Mouse (Mus musculus) heart, embryonic 13.5 days (tissue): Measurements from ENCODE around the gene Ccdc167. TPM values are rescaled to one million over a fixed set of nuclear protein-coding genes. Genes with fewer than 3 reads are reported as not detected.

ENCODE experiments used
- ATAC-seq: fragments of 200-750 bp; cut with Nextera tagmentation; 2 replicates; pipeline ENCODE4 v1.8.0; 2017; ENCODE audit warnings: moderate TSS enrichment; ENCODE audit not compliant: insufficient number of reproducible peaks, low FRiP score, low TSS enrichment; ENCODE audit errors: extremely low read depth
- H3K27ac ChIP-seq: fragments of 300-500 bp; sonication (generic); replicated peaks from 2 replicates; pipeline ENCODE4 v1.5.1; 2015; ENCODE audit warnings: moderate library complexity, mild to moderate bottlenecking, inconsistent platforms
- H3K27me3 ChIP-seq: fragments of 300-500 bp; sonication (generic); replicated peaks from 2 replicates; pipeline ENCODE4 v1.6.1; 2015; ENCODE audit warnings: mild to moderate bottlenecking, inconsistent platforms
- H3K36me3 ChIP-seq: fragments of 300-500 bp; sonication (generic); 2 replicates; pipeline ENCODE4 v1.6.1; 2015; ENCODE audit warnings: mild to moderate bottlenecking, inconsistent platforms
- H3K4me1 ChIP-seq: fragments of 300-500 bp; sonication (generic); 2 replicates; pipeline ENCODE4 v1.6.1; 2015; ENCODE audit warnings: inconsistent platforms
- H3K4me2 ChIP-seq: fragments of 300-500 bp; sonication (generic); 2 replicates; pipeline ENCODE4 v1.6.1; 2015; ENCODE audit warnings: inconsistent platforms, mild to moderate bottlenecking, moderate library complexity
- H3K4me3 ChIP-seq: fragments of 300-500 bp; sonication (generic); 2 replicates; pipeline ENCODE4 v1.5.1; 2015; ENCODE audit warnings: moderate library complexity, mild to moderate bottlenecking, inconsistent platforms
- H3K9ac ChIP-seq: fragments of 300-500 bp; sonication (generic); 2 replicates; pipeline ENCODE4 v1.6.1; 2015; ENCODE audit warnings: inconsistent platforms, mild to moderate bottlenecking, moderate library complexity
- H3K9me3 ChIP-seq: fragments of 300-500 bp; sonication (generic); 2 replicates; pipeline ENCODE4 v1.6.1; 2016; ENCODE audit warnings: inconsistent platforms
- WGBS: fragments of 180-500 bp; shearing (Covaris S2); methylation state at CpG from one replicate; pipeline ENCODE4 v1.1.7; 2015; ENCODE audit warnings: mixed read lengths; 5-methylcytosine and 5-hydroxymethylcytosine counted together
- polyA plus RNA-seq: library from polyadenylated mRNA; unstranded; fragments of >200 nt; fragmentation: Nextera tagmentation; extraction: Ambion mirVana; gene quantifications from 2 replicates; pipeline ENCODE4 v1.2.1, GENCODE M21; 2015

Ccdc167 gene
- polyA plus RNA-seq, 1 experiment from 2014 or later = 14.4 TPM

- Histone ChIP-seq H3K4me3 (no peak overlapping the region), H3K4me2 (no peak overlapping the region), H3K9ac (0 out of 2 replicates have a peak overlapping the region, but pooled peaks have one; percentile 41), H3K27ac (0 out of 2 replicates have a peak overlapping the region, but pooled peaks have one; percentile 3), H3K4me1 (peaks cover 43% of the 10 kb centered on the region), H3K27me3 (no peaks in the 10 kb centered on the region), H3K36me3 (no peaks in the 10 kb centered on the region), H3K9me3 (no peaks in the 10 kb centered on the region)
- 33% methylated on average over 15 of the region's 15 CpGs for WGBS
- no peak for ATAC-seq
These were observed 19.7 kb upstream of the Ccdc167 start for GRCm38 (mm10) chr17:29736448-29737014.

- WGBS = 77% methylated on average over 2 of the region's 2 CpGs
- ATAC-seq = no peak
- H3K27ac ChIP-seq = no peak overlapping the region
These were observed 15.7 kb upstream of the Ccdc167 start for GRCm38 (mm10) chr17:29732522-29732921.

GRCm38 (mm10) chr17:29731953-29732325, 15.1 kb upstream of the Ccdc167 start:
- Histone ChIP-seq H3K4me3 (no peak overlapping the region), H3K36me3 (no peaks in the 10 kb centered on the region), H3K9me3 (no peaks in the 10 kb centered on the region), H3K9ac (no peak overlapping the region), H3K27ac (no peak overlapping the region), H3K4me2 (no peak overlapping the region), H3K4me1 (peaks cover 31% of the 10 kb centered on the region), H3K27me3 (no peaks in the 10 kb centered on the region)
- ATAC-seq = no peak
- WGBS = 62% methylated on average over 6 of the region's 6 CpGs

More at GRCm38 (mm10) chr17:29732522-29732921, 15.7 kb upstream of the Ccdc167 start:
- no peaks in the 10 kb centered on the region for H3K27me3 ChIP-seq
- no peaks in the 10 kb centered on the region for H3K36me3 ChIP-seq
- H3K9me3 ChIP-seq = no peaks in the 10 kb centered on the region
- no peak overlapping the region for H3K9ac ChIP-seq
- no peak overlapping the region for H3K4me3 ChIP-seq
- H3K4me1 ChIP-seq = peaks cover 35% of the 10 kb centered on the region
- no peak overlapping the region for H3K4me2 ChIP-seq

GRCm38 (mm10) chr17:29731266-29731952, 14.6 kb upstream of the Ccdc167 start:
- 56% methylated on average over 12 of the region's 12 CpGs for WGBS
- Histone ChIP-seq H3K27ac (peak overlapping the region; percentile 86), H3K9me3 (no peaks in the 10 kb centered on the region), H3K4me1 (peaks cover 26% of the 10 kb centered on the region), H3K9ac (0 out of 2 replicates have a peak overlapping the region, but pooled peaks have one; percentile 50), H3K27me3 (no peaks in the 10 kb centered on the region), H3K4me3 (no peak overlapping the region), H3K36me3 (no peaks in the 10 kb centered on the region), H3K4me2 (no peak overlapping the region)
- ATAC-seq = no peak

GRCm38 (mm10) chr17:29730510-29731265, 13.8 kb upstream of the Ccdc167 start:
- Histone ChIP-seq H3K27me3 (no peaks in the 10 kb centered on the region), H3K36me3 (no peaks in the 10 kb centered on the region), H3K9me3 (no peaks in the 10 kb centered on the region), H3K4me2 (peak overlapping the region; percentile 11; the same call in 1 of the 2 replicates), H3K9ac (peak overlapping the region; percentile 50), H3K27ac (peak overlapping the region; percentile 86), H3K4me3 (no peak overlapping the region), H3K4me1 (peaks cover 19% of the 10 kb centered on the region)
- 28% methylated on average over 13 of the region's 13 CpGs for WGBS
- 0 out of 2 replicates have a peak, but pooled peaks have one; percentile 31 for ATAC-seq

GRCm38 (mm10) chr17:29728082-29728481, 11.2 kb upstream of the Ccdc167 start:
- Histone ChIP-seq H3K36me3 (no peaks in the 10 kb centered on the region), H3K4me1 (peaks cover 19% of the 10 kb centered on the region), H3K27me3 (no peaks in the 10 kb centered on the region), H3K9ac (no peak overlapping the region), H3K4me3 (no peak overlapping the region), H3K9me3 (no peaks in the 10 kb centered on the region), H3K4me2 (no peak overlapping the region), H3K27ac (no peak overlapping the region)
- no peak for ATAC-seq
- WGBS = 43% methylated on average over 8 of the region's 8 CpGs

- no peak overlapping the region for H3K27ac ChIP-seq
- no peak overlapping the region for H3K4me3 ChIP-seq
- H3K4me2 ChIP-seq = no peak overlapping the region
- H3K9ac ChIP-seq = no peak overlapping the region
- 0 out of 2 replicates have a peak, but pooled peaks cover 7% of the 10 kb centered on the region for H3K27me3 ChIP-seq
- H3K9me3 ChIP-seq = no peaks in the 10 kb centered on the region
- no peak for ATAC-seq
- WGBS = 72% methylated on average over 6 of the region's 6 CpGs
- H3K4me1 ChIP-seq = peaks cover 3% of the 10 kb centered on the region
- H3K36me3 ChIP-seq = no peaks in the 10 kb centered on the region
These were observed 8.3 kb upstream of the Ccdc167 start for GRCm38 (mm10) chr17:29725027-29725620.

- WGBS = 62% methylated on average over 6 of the region's 6 CpGs
- H3K27me3 ChIP-seq = peaks cover 10% of the 10 kb centered on the region; the same call in 1 of the 2 replicates
- no peak overlapping the region for H3K4me2 ChIP-seq
- ATAC-seq = no peak
- no peaks in the 10 kb centered on the region for H3K4me1 ChIP-seq
- no peak overlapping the region for H3K4me3 ChIP-seq
- no peaks in the 10 kb centered on the region for H3K9me3 ChIP-seq
- H3K36me3 ChIP-seq = no peaks in the 10 kb centered on the region
- no peak overlapping the region for H3K27ac ChIP-seq
- H3K9ac ChIP-seq = no peak overlapping the region
These were observed 7.8 kb upstream of the Ccdc167 start for GRCm38 (mm10) chr17:29724610-29725009.

- Histone ChIP-seq H3K9ac (no peak overlapping the region), H3K27me3 (peaks cover 10% of the 10 kb centered on the region; the same call in 1 of the 2 replicates)
- no peak for ATAC-seq
These were observed 4.0 kb upstream of the Ccdc167 start for GRCm38 (mm10) chr17:29720755-29721365.

GRCm38 (mm10) chr17:29719628-29720575, 3.1 kb upstream of the Ccdc167 start:
- 69% methylated on average over 13 of the region's 13 CpGs for WGBS
- Histone ChIP-seq H3K27me3 (peaks cover 10% of the 10 kb centered on the region; the same call in 1 of the 2 replicates), H3K4me1 (peaks cover 13% of the 10 kb centered on the region), H3K27ac (no peak overlapping the region), H3K9me3 (no peaks in the 10 kb centered on the region), H3K4me3 (no peak overlapping the region), H3K9ac (no peak overlapping the region), H3K36me3 (no peaks in the 10 kb centered on the region), H3K4me2 (no peak overlapping the region)
- ATAC-seq = no peak

More at GRCm38 (mm10) chr17:29720755-29721365, 4.0 kb upstream of the Ccdc167 start:
- H3K36me3 ChIP-seq = no peaks in the 10 kb centered on the region
- no peak overlapping the region for H3K27ac ChIP-seq
- H3K4me3 ChIP-seq = no peak overlapping the region
- peaks cover 10% of the 10 kb centered on the region for H3K4me1 ChIP-seq
- no peaks in the 10 kb centered on the region for H3K9me3 ChIP-seq
- WGBS = 69% methylated on average over 11 of the region's 11 CpGs
- H3K4me2 ChIP-seq = no peak overlapping the region
